Mouse (Mus musculus): ENCODE measurements at regions not wholly inside any gene's neighbourhood (a gene's known extent, or its start where the extent isn't known, plus 50 kb on each side); places are given as distances from the start of the nearest gene placed in this dataset.

DNA sequence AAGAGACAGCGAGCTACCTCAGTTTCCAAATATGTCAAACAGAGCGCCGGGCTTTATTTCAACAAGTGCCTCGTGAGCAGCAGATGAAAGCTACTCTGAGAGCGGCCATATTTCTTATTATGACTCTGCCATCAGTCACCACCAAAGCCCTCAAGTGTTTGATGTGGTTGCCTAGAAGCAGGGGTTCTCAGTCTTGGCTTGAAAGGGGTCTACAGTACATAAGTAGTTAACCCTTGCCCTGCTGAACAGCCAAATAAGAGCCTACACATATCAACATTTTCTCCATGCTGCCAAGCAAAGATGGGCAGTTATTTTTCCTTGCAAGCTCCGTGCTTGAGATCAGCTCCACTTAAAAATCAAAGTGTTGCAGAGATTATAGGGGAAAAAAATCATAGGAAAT, 788.8 kb downstream of the Nr2f2 start:
- Histone ChIP-seq H3K36me3 (ENCODE audit: control insufficient read depth, insufficient read depth, low read length) (no peaks in the 10 kb centered on the region), H3K27me3 (ENCODE audit: control insufficient read depth, insufficient read depth, low read length) (no peaks in the 10 kb centered on the region)
- WGBS = 58% methylated on average over 6 of the region's 6 CpGs

DNA sequence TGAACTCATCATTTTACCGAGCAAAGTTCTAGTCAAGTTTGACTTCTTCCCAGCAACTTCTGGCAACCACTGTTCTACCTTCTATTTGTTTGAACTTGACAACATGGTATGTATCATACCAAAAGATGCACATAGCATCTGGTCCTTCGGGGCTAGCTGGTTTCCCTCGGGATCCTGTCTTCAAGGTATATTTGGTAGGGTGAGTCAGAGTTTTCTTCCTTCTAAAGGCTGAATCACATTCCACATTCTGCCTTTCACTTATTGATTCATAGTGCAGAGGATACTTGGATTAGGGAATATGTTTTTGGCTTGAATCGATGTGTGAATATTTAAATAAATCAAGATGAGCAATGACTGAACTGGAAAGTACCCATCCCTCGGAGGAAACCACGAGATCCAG, 789.9 kb downstream of the Nr2f2 start:
- no peak for ATAC-seq (ENCODE audit: insufficient number of reproducible peaks, low FRiP score, low TSS enrichment, low read depth)
- Histone ChIP-seq H3K4me3 (ENCODE audit: low read depth, low read length) (no peak overlapping the region), H3K9me3 (ENCODE audit: control insufficient read depth, low read length) (no peaks in the 10 kb centered on the region), H3K36me3 (ENCODE audit: control insufficient read depth, insufficient read depth, low read length) (no peaks in the 10 kb centered on the region), H3K4me1 (ENCODE audit: control insufficient read depth, insufficient read depth, low read length) (peaks cover 8% of the 10 kb centered on the region; the same call in 1 of the 2 replicates), H3K27me3 (ENCODE audit: control insufficient read depth, insufficient read depth, low read length) (no peaks in the 10 kb centered on the region), H3K9ac (ENCODE audit: low read length) (no peak overlapping the region), H3K27ac (replicated peaks; ENCODE audit: low read depth, low read length) (no peak overlapping the region), H3K4me2 (ENCODE audit: low read depth, severe bottlenecking) (no peak overlapping the region)
- DNase-seq (ENCODE audit: low spot score) = no peak
- 92% methylated on average over 6 of the region's 6 CpGs for WGBS

More for the DNA sequence above, 788.8 kb downstream of the Nr2f2 start:
- Histone ChIP-seq H3K4me3 (ENCODE audit: low read depth, low read length) (no peak overlapping the region), H3K27ac (replicated peaks; ENCODE audit: low read depth, low read length) (no peak overlapping the region), H3K4me2 (ENCODE audit: low read depth, severe bottlenecking) (no peak overlapping the region), H3K4me1 (ENCODE audit: control insufficient read depth, insufficient read depth, low read length) (peaks cover 8% of the 10 kb centered on the region; the same call in 1 of the 2 replicates), H3K9me3 (ENCODE audit: control insufficient read depth, low read length) (no peaks in the 10 kb centered on the region), H3K9ac (ENCODE audit: low read length) (no peak overlapping the region)
- no peak for DNase-seq (ENCODE audit: low spot score)
- ATAC-seq (ENCODE audit: insufficient number of reproducible peaks, low FRiP score, low TSS enrichment, low read depth) = no peak

DNA sequence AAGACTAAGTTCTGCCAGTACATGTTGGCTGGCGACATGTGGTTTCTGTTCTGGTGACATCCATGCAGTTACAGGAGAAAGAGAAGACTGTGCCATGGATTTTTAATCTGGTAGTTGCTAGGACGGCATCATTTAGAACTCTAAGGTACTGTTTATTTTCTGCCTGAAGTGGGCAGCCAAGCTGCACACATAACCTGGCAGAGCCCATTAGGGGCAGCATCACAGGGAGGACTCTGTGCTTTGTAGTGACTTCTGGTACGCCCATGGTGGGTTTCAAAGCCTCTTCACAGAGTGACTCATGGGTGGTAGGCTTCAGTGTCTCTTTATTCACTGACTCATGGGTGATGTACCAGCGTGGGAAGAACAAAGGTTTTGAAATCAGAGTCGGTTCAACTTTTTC, 792.8 kb downstream of the Nr2f2 start:
- Histone ChIP-seq H3K4me1 (ENCODE audit: control insufficient read depth, insufficient read depth, low read length) (0 out of 2 replicates have a peak, but pooled peaks cover under 1% of the 10 kb centered on the region), H3K9ac (ENCODE audit: low read length) (no peak overlapping the region), H3K27me3 (ENCODE audit: control insufficient read depth, insufficient read depth, low read length) (no peaks in the 10 kb centered on the region), H3K36me3 (ENCODE audit: control insufficient read depth, insufficient read depth, low read length) (no peaks in the 10 kb centered on the region), H3K27ac (replicated peaks; ENCODE audit: low read depth, low read length) (no peak overlapping the region), H3K4me2 (ENCODE audit: low read depth, severe bottlenecking) (no peak overlapping the region), H3K4me3 (ENCODE audit: low read depth, low read length) (no peak overlapping the region), H3K9me3 (ENCODE audit: control insufficient read depth, low read length) (no peaks in the 10 kb centered on the region)
- DNase-seq (ENCODE audit: low spot score) = no peak
- no peak for ATAC-seq (ENCODE audit: insufficient number of reproducible peaks, low FRiP score, low TSS enrichment, low read depth)
- 82% methylated on average over 5 of the region's 5 CpGs for WGBS

DNA sequence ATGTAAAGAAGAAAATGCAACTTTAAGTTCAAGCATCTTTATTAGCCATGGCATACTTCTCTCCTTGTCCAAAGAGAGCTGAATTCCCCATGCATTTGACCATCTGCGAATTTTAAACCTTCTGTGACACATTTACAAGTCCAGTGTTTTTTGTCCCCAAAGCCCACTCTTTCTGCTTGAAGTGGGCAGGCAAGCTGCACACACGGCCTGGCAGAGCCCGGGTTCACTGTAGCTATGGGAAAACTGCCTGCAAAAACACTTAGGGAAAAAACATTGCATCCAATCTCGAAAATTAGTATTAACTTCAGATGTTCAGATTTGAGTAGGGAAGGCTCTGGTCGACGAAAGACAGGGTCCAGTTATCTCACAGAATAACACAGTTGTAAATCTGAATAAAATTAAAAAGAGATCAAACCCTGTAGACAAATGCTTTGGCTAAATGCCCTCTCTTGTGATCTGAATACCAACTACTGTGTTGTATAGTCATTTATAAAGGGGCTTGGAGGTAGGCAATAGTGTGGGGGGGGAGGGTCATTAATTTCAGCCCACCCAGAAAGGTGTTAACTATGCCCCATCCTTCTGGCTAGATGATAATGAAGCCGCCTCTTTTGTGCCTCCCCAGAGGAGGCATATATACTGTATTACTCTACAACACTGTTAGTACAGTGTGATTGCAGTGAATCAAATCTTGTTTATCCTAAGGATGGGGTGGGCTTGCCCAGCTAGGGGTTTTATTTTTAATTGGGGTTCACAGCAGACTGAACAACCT, 793.7 kb downstream of the Nr2f2 start:
- no peaks in the 10 kb centered on the region for H3K27me3 ChIP-seq (ENCODE audit: control insufficient read depth, insufficient read depth, low read length)
- no peak for ATAC-seq (ENCODE audit: insufficient number of reproducible peaks, low FRiP score, low TSS enrichment, low read depth)
- no peak overlapping the region for H3K4me2 ChIP-seq (ENCODE audit: low read depth, severe bottlenecking)
- no peak for DNase-seq (ENCODE audit: low spot score)
- H3K4me3 ChIP-seq (ENCODE audit: low read depth, low read length) = no peak overlapping the region
- WGBS = 68% methylated on average over 7 of the region's 7 CpGs
- H3K9ac ChIP-seq (ENCODE audit: low read length) = no peak overlapping the region
- no peaks in the 10 kb centered on the region for H3K4me1 ChIP-seq (ENCODE audit: control insufficient read depth, insufficient read depth, low read length)
- no peak overlapping the region for H3K27ac ChIP-seq (replicated peaks; ENCODE audit: low read depth, low read length)
- H3K9me3 ChIP-seq (ENCODE audit: control insufficient read depth, low read length) = no peaks in the 10 kb centered on the region
- no peaks in the 10 kb centered on the region for H3K36me3 ChIP-seq (ENCODE audit: control insufficient read depth, insufficient read depth, low read length)

DNA sequence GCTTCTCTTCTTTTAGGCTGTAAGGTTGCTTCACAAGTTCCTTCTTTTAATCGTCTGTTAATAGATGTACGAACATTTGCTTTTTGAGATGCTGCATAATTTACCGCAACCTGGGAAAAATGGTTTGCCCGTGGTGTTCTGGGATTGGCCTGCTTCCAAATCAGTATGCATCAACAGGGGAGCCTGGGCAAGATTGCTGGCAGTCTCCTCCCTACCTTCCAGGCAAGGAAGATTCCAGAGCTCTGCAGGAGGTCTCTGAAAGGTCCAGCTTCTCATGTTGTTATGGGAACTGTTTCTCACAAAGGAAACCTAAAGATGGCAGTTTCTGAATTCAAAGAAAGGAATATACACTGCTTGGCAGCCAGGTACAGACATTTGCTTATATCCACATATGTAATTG, 799.6 kb downstream of the Nr2f2 start:
- no peak overlapping the region for H3K4me3 ChIP-seq (ENCODE audit: low read depth, low read length)
- no peak overlapping the region for H3K27ac ChIP-seq (replicated peaks; ENCODE audit: low read depth, low read length)
- H3K9ac ChIP-seq (ENCODE audit: low read length) = no peak overlapping the region
- H3K4me1 ChIP-seq (ENCODE audit: control insufficient read depth, insufficient read depth, low read length) = no peaks in the 10 kb centered on the region
- H3K4me2 ChIP-seq (ENCODE audit: low read depth, severe bottlenecking) = no peak overlapping the region
- ATAC-seq (ENCODE audit: insufficient number of reproducible peaks, low FRiP score, low TSS enrichment, low read depth) = no peak
- no peaks in the 10 kb centered on the region for H3K27me3 ChIP-seq (ENCODE audit: control insufficient read depth, insufficient read depth, low read length)
- no peaks in the 10 kb centered on the region for H3K9me3 ChIP-seq (ENCODE audit: control insufficient read depth, low read length)
- DNase-seq (ENCODE audit: low spot score) = no peak
- H3K36me3 ChIP-seq (ENCODE audit: control insufficient read depth, insufficient read depth, low read length) = no peaks in the 10 kb centered on the region
- 84% methylated on average over 4 of the region's 4 CpGs for whole genome bisulfite sequencing

DNA sequence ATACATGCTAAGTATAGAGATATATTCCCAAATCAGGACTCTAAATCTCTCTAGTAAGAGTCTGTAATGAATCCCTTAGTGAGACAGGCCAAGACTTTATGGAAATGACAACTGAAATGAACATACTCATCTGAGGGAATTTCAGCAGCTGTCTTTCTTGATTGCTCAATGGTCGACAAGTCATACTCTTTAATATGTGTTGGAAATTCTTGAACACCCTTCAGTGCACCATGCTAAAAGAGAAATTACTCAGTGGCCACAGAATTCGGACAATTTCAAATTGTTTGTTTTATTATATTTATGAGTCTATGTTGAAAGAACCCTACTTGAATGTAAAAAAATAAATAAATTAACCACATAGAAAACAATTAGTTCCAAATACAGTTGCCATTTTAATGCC, 802.1 kb downstream of the Nr2f2 start:
- H3K9me3 ChIP-seq (ENCODE audit: control insufficient read depth, low read length) = no peaks in the 10 kb centered on the region
- no peak for DNase-seq (ENCODE audit: low spot score)
- H3K27me3 ChIP-seq (ENCODE audit: control insufficient read depth, insufficient read depth, low read length) = no peaks in the 10 kb centered on the region
- no peaks in the 10 kb centered on the region for H3K4me1 ChIP-seq (ENCODE audit: control insufficient read depth, insufficient read depth, low read length)
- no peak overlapping the region for H3K4me3 ChIP-seq (ENCODE audit: low read depth, low read length)
- no peak overlapping the region for H3K4me2 ChIP-seq (ENCODE audit: low read depth, severe bottlenecking)
- 85% methylated on average over 2 of the region's 2 CpGs for WGBS
- H3K36me3 ChIP-seq (ENCODE audit: control insufficient read depth, insufficient read depth, low read length) = no peaks in the 10 kb centered on the region
- no peak for ATAC-seq (ENCODE audit: insufficient number of reproducible peaks, low FRiP score, low TSS enrichment, low read depth)
- H3K27ac ChIP-seq (replicated peaks; ENCODE audit: low read depth, low read length) = no peak overlapping the region
- H3K9ac ChIP-seq (ENCODE audit: low read length) = no peak overlapping the region

DNA sequence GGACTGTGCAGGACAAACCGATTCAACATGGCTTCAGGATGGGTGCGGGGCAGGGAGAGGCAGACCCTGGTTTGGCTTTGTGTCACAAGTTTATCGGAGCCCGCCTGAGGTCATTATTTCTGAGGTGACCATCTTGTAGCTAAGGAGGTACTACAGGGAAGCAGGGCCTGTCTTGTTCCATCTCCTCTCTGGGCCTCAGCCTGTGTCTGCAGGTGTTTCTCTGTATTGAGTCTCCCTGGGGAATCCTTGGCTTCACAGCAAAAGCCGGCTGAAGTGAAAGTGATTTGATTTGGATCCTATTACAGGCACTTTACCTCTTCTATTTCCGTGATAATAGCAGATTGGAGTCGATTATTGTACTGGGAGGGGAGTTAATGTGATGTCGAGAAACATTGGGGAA, 805.7 kb upstream of the Arrdc4 start:
- DNase-seq (ENCODE audit: low spot score) = no peak
- H3K9ac ChIP-seq (ENCODE audit: low read length) = no peak overlapping the region
- H3K36me3 ChIP-seq (ENCODE audit: control insufficient read depth, insufficient read depth, low read length) = no peaks in the 10 kb centered on the region
- H3K27ac ChIP-seq (replicated peaks; ENCODE audit: low read depth, low read length) = no peak overlapping the region
- WGBS = 74% methylated on average over 8 of the region's 8 CpGs
- no peaks in the 10 kb centered on the region for H3K9me3 ChIP-seq (ENCODE audit: control insufficient read depth, low read length)
- no peak overlapping the region for H3K4me3 ChIP-seq (ENCODE audit: low read depth, low read length)
- H3K4me2 ChIP-seq (ENCODE audit: low read depth, severe bottlenecking) = no peak overlapping the region
- H3K4me1 ChIP-seq (ENCODE audit: control insufficient read depth, insufficient read depth, low read length) = no peaks in the 10 kb centered on the region
- H3K27me3 ChIP-seq (ENCODE audit: control insufficient read depth, insufficient read depth, low read length) = no peaks in the 10 kb centered on the region
- no peak for ATAC-seq (ENCODE audit: insufficient number of reproducible peaks, low FRiP score, low TSS enrichment, low read depth)

DNA sequence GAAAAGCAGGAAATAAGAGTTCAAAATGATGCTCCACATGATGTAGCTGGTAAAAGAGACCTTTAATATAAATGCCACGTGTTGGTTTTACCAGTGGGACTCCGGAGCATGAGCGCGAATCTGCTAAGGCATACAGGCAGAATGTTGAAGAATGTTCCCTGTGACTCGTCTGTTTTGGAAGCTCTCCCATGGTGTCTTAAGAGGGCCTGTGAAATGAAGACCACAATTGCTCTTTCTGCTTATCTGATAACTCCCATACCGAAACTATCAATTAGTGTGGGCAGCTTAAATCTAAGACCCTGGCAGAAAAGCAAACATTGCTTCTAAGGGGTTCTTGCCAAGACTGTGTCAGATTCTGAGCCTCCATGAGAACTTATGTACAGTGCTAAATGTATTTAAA, 804.9 kb upstream of the Arrdc4 start:
- no peak for ATAC-seq (ENCODE audit: insufficient number of reproducible peaks, low FRiP score, low TSS enrichment, low read depth)
- no peak overlapping the region for H3K4me2 ChIP-seq (ENCODE audit: low read depth, severe bottlenecking)
- WGBS = 88% methylated on average over 6 of the region's 6 CpGs
- H3K4me3 ChIP-seq (ENCODE audit: low read depth, low read length) = no peak overlapping the region
- no peaks in the 10 kb centered on the region for H3K27me3 ChIP-seq (ENCODE audit: control insufficient read depth, insufficient read depth, low read length)
- H3K36me3 ChIP-seq (ENCODE audit: control insufficient read depth, insufficient read depth, low read length) = no peaks in the 10 kb centered on the region
- H3K9me3 ChIP-seq (ENCODE audit: control insufficient read depth, low read length) = no peaks in the 10 kb centered on the region
- H3K4me1 ChIP-seq (ENCODE audit: control insufficient read depth, insufficient read depth, low read length) = no peaks in the 10 kb centered on the region
- H3K9ac ChIP-seq (ENCODE audit: low read length) = no peak overlapping the region
- H3K27ac ChIP-seq (replicated peaks; ENCODE audit: low read depth, low read length) = no peak overlapping the region
- no peak for DNase-seq (ENCODE audit: low spot score)

DNA sequence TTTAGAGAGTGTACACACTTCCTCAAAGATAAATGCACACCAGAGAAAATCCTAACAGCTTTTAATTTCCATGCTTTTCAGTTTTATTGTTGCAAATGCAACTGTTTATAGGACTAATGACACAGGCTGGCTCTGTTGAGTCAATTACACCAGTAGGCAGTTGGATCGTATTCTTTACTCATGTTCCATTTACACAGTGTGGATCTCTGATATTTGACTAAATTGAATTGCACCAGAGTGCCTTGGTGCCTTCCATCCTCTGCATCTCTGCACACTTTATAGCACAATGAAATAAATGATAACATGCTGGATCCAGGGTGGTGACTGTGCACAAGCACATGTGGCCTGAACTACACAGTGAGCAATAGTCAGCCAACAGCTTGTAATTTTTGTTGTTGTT, 787.0 kb upstream of the Arrdc4 start:
- 74% methylated on average over 1 of the region's 1 CpGs for WGBS
- no peak for ATAC-seq (ENCODE audit: insufficient number of reproducible peaks, low FRiP score, low TSS enrichment, low read depth)
- H3K4me1 ChIP-seq (ENCODE audit: control insufficient read depth, insufficient read depth, low read length) = no peaks in the 10 kb centered on the region
- no peaks in the 10 kb centered on the region for H3K27me3 ChIP-seq (ENCODE audit: control insufficient read depth, insufficient read depth, low read length)
- DNase-seq (ENCODE audit: low spot score) = no peak
- H3K4me3 ChIP-seq (ENCODE audit: low read depth, low read length) = no peak overlapping the region
- no peaks in the 10 kb centered on the region for H3K36me3 ChIP-seq (ENCODE audit: control insufficient read depth, insufficient read depth, low read length)
- H3K9ac ChIP-seq (ENCODE audit: low read length) = no peak overlapping the region
- no peak overlapping the region for H3K4me2 ChIP-seq (ENCODE audit: low read depth, severe bottlenecking)
- H3K27ac ChIP-seq (replicated peaks; ENCODE audit: low read depth, low read length) = no peak overlapping the region
- H3K9me3 ChIP-seq (ENCODE audit: control insufficient read depth, low read length) = no peaks in the 10 kb centered on the region

Data from limb, embryonic 11.5 days (tissue).